Mouse (Mus musculus): ENCODE data around the gene Nrap. TPM values are rescaled to one million over a fixed set of nuclear protein-coding genes. Genes with fewer than 3 reads are reported as not detected.
A peak's percentile ranks its signal among the peaks of the same experiment; 100 is the strongest.

The Nrap gene
- polyA plus RNA-seq, 1 experiment from 2014 or later = 0.41 TPM

- no peak for DNase-seq (ENCODE audit: low spot score)
- TF ChIP-seq EP300 (optimal IDR thresholded peaks at IDR 0.05) = no peak
- TF ChIP-seq CTCF (IDR thresholded peaks at IDR 0.05; ENCODE audit: low read depth) = no peak
- no peak overlapping the region for H3K27ac ChIP-seq (replicated peaks)
- no peaks in the 10 kb centered on the region for H3K36me3 ChIP-seq (ENCODE audit: control insufficient read depth, insufficient read depth, low read length)
- 0 out of 2 replicates have a peak, but pooled peaks cover 2% of the 10 kb centered on the region for H3K4me1 ChIP-seq (replicated peaks; ENCODE audit: control insufficient read depth, insufficient read depth)
- WGBS = 57% methylated on average over 3 of the region's 3 CpGs
- ATAC-seq (ENCODE audit: low FRiP score, low TSS enrichment) = no peak
- no peaks in the 10 kb centered on the region for H3K9me3 ChIP-seq (ENCODE audit: control insufficient read depth, low read length)
- H3K27me3 ChIP-seq (ENCODE audit: control insufficient read depth, insufficient read depth, low read length) = no peaks in the 10 kb centered on the region
- H3K4me2 ChIP-seq (replicated peaks; ENCODE audit: low read depth) = no peak overlapping the region
- H3K4me3 ChIP-seq (ENCODE audit: low read depth, low read length) = no peak overlapping the region
- no peak overlapping the region for H3K9ac ChIP-seq (ENCODE audit: low read length)
Measured at GRCm38 (mm10) chr19:56297264-56297663, 92.6 kb downstream of the Nrap start.

- no peaks in the 10 kb centered on the region for H3K27me3 ChIP-seq (ENCODE audit: control insufficient read depth, insufficient read depth, low read length)
- H3K4me2 ChIP-seq (replicated peaks; ENCODE audit: low read depth) = no peak overlapping the region
- H3K9ac ChIP-seq (ENCODE audit: low read length) = no peak overlapping the region
- no peak overlapping the region for H3K27ac ChIP-seq (replicated peaks)
- 0 out of 2 replicates have a peak, but pooled peaks cover 2% of the 10 kb centered on the region for H3K4me1 ChIP-seq (replicated peaks; ENCODE audit: control insufficient read depth, insufficient read depth)
- ATAC-seq (ENCODE audit: low FRiP score, low TSS enrichment) = no peak
- no peaks in the 10 kb centered on the region for H3K36me3 ChIP-seq (ENCODE audit: control insufficient read depth, insufficient read depth, low read length)
- DNase-seq (ENCODE audit: low spot score) = no peak
- WGBS = 69% methylated on average over 9 of the region's 9 CpGs
- no peaks in the 10 kb centered on the region for H3K9me3 ChIP-seq (ENCODE audit: control insufficient read depth, low read length)
- TF ChIP-seq EP300 (optimal IDR thresholded peaks at IDR 0.05) (no peak), CTCF (IDR thresholded peaks at IDR 0.05; ENCODE audit: low read depth) (no peak)
- no peak overlapping the region for H3K4me3 ChIP-seq (ENCODE audit: low read depth, low read length)
Measured at GRCm38 (mm10) chr19:56296668-56297067, 93.2 kb downstream of the Nrap start.

- Histone ChIP-seq H3K4me3 (ENCODE audit: low read depth, low read length) (no peak overlapping the region), H3K27ac (replicated peaks) (no peak overlapping the region), H3K27me3 (ENCODE audit: control insufficient read depth, insufficient read depth, low read length) (no peaks in the 10 kb centered on the region), H3K36me3 (ENCODE audit: control insufficient read depth, insufficient read depth, low read length) (no peaks in the 10 kb centered on the region), H3K9me3 (ENCODE audit: control insufficient read depth, low read length) (no peaks in the 10 kb centered on the region), H3K4me1 (replicated peaks; ENCODE audit: control insufficient read depth, insufficient read depth) (0 out of 2 replicates have a peak, but pooled peaks cover 2% of the 10 kb centered on the region), H3K4me2 (replicated peaks; ENCODE audit: low read depth) (0 out of 2 replicates have a peak overlapping the region, but pooled peaks have one; percentile 9), H3K9ac (ENCODE audit: low read length) (no peak overlapping the region)
- 44% methylated on average over 7 of the region's 7 CpGs for WGBS
- TF ChIP-seq EP300 (optimal IDR thresholded peaks at IDR 0.05) (no peak), CTCF (IDR thresholded peaks at IDR 0.05; ENCODE audit: low read depth) (peak; percentile 86)
- ATAC-seq (ENCODE audit: low FRiP score, low TSS enrichment) (peak; percentile 82), DNase-seq (ENCODE audit: low spot score) (peak; percentile 82)
Measured at GRCm38 (mm10) chr19:56294654-56295399, 95.0 kb downstream of the Nrap start.

- no peak overlapping the region for H3K4me2 ChIP-seq (replicated peaks; ENCODE audit: low read depth)
- WGBS = 67% methylated on average over 9 of the region's 9 CpGs
- no peaks in the 10 kb centered on the region for H3K36me3 ChIP-seq (ENCODE audit: control insufficient read depth, insufficient read depth, low read length)
- TF ChIP-seq EP300 (optimal IDR thresholded peaks at IDR 0.05) (no peak), CTCF (IDR thresholded peaks at IDR 0.05; ENCODE audit: low read depth) (peak; percentile 50)
- no peak overlapping the region for H3K4me3 ChIP-seq (ENCODE audit: low read depth, low read length)
- H3K27ac ChIP-seq (replicated peaks) = no peak overlapping the region
- DNase-seq (ENCODE audit: low spot score) (peak; percentile 34), ATAC-seq (ENCODE audit: low FRiP score, low TSS enrichment) (no peak)
- no peak overlapping the region for H3K9ac ChIP-seq (ENCODE audit: low read length)
- H3K9me3 ChIP-seq (ENCODE audit: control insufficient read depth, low read length) = no peaks in the 10 kb centered on the region
- 0 out of 2 replicates have a peak, but pooled peaks cover 2% of the 10 kb centered on the region for H3K4me1 ChIP-seq (replicated peaks; ENCODE audit: control insufficient read depth, insufficient read depth)
- no peaks in the 10 kb centered on the region for H3K27me3 ChIP-seq (ENCODE audit: control insufficient read depth, insufficient read depth, low read length)
Measured at GRCm38 (mm10) chr19:56292335-56292734, 97.5 kb downstream of the Nrap start.

- no peak for TF ChIP-seq EP300 (optimal IDR thresholded peaks at IDR 0.05)
- TF ChIP-seq CTCF (IDR thresholded peaks at IDR 0.05; ENCODE audit: low read depth) = no peak
- H3K27me3 ChIP-seq (ENCODE audit: control insufficient read depth, insufficient read depth, low read length) = no peaks in the 10 kb centered on the region
- no peaks in the 10 kb centered on the region for H3K9me3 ChIP-seq (ENCODE audit: control insufficient read depth, low read length)
- 0 out of 2 replicates have a peak, but pooled peaks cover 2% of the 10 kb centered on the region for H3K4me1 ChIP-seq (replicated peaks; ENCODE audit: control insufficient read depth, insufficient read depth)
- H3K9ac ChIP-seq (ENCODE audit: low read length) = no peak overlapping the region
- ATAC-seq (ENCODE audit: low FRiP score, low TSS enrichment) (no peak), DNase-seq (ENCODE audit: low spot score) (peak; percentile 27)
- WGBS = 15% methylated on average over 6 of the region's 6 CpGs
- H3K4me3 ChIP-seq (ENCODE audit: low read depth, low read length) = no peak overlapping the region
- H3K27ac ChIP-seq (replicated peaks) = no peak overlapping the region
- H3K4me2 ChIP-seq (replicated peaks; ENCODE audit: low read depth) = no peak overlapping the region
- H3K36me3 ChIP-seq (ENCODE audit: control insufficient read depth, insufficient read depth, low read length) = no peaks in the 10 kb centered on the region
Measured at GRCm38 (mm10) chr19:56291898-56292297, 97.9 kb downstream of the Nrap start.

- Histone ChIP-seq H3K36me3 (ENCODE audit: control insufficient read depth, insufficient read depth, low read length) (no peaks in the 10 kb centered on the region), H3K4me3 (ENCODE audit: low read depth, low read length) (no peak overlapping the region), H3K27ac (replicated peaks) (no peak overlapping the region), H3K27me3 (ENCODE audit: control insufficient read depth, insufficient read depth, low read length) (no peaks in the 10 kb centered on the region), H3K9ac (ENCODE audit: low read length) (no peak overlapping the region), H3K9me3 (ENCODE audit: control insufficient read depth, low read length) (no peaks in the 10 kb centered on the region), H3K4me2 (replicated peaks; ENCODE audit: low read depth) (no peak overlapping the region; the same call in 1 of the 2 replicates), H3K4me1 (replicated peaks; ENCODE audit: control insufficient read depth, insufficient read depth) (0 out of 2 replicates have a peak, but pooled peaks cover under 1% of the 10 kb centered on the region)
- DNase-seq (ENCODE audit: low spot score) (no peak), ATAC-seq (ENCODE audit: low FRiP score, low TSS enrichment) (no peak)
- TF ChIP-seq CTCF (IDR thresholded peaks at IDR 0.05; ENCODE audit: low read depth) = no peak
- TF ChIP-seq EP300 (optimal IDR thresholded peaks at IDR 0.05) = no peak
- WGBS = 77% methylated on average over 8 of the region's 8 CpGs
Measured at GRCm38 (mm10) chr19:56289642-56290041, 100.2 kb downstream of the Nrap start.

All from stomach, postnatal 0 days (tissue).